Mouse (Mus musculus) hindbrain, postnatal 0 days (tissue): ENCODE results near the gene Rgs12. TPM values are rescaled to one million over a fixed set of nuclear protein-coding genes. Genes with fewer than 3 reads are reported as not detected.

Experiments used
- ATAC-seq: fragments of 200-750 bp; cut with Nextera tagmentation; 2 replicates; pipeline ENCODE4 v1.8.0; 2017; ENCODE audit warnings: mild to moderate bottlenecking, moderate TSS enrichment, moderate library complexity
- DNase-seq: peaks from one replicate; pipeline ENCODE4 v3.0.0-alpha.2; 2015; ENCODE audit warnings: low spot score
- H3K27ac ChIP-seq: fragments of 300-500 bp; sonication (generic); 2 replicates; pipeline ENCODE4 v1.5.1; 2014; ENCODE audit warnings: mild to moderate bottlenecking
- H3K27me3 ChIP-seq: fragments of 300-500 bp; sonication (generic); 2 replicates; pipeline ENCODE4 v1.6.1; 2014; ENCODE audit warnings: low read length, mixed read lengths; ENCODE audit not compliant: insufficient read depth
- H3K36me3 ChIP-seq: fragments of 300-500 bp; sonication (generic); 2 replicates; pipeline ENCODE4 v1.6.1; 2014; ENCODE audit warnings: low read length, mixed read lengths; ENCODE audit not compliant: insufficient read depth
- H3K4me1 ChIP-seq: fragments of 300-500 bp; sonication (generic); 2 replicates; pipeline ENCODE4 v1.6.1; 2014; ENCODE audit warnings: antibody characterized with exemption, low read length, mixed read lengths; ENCODE audit not compliant: insufficient read depth
- H3K4me2 ChIP-seq: fragments of 300-500 bp; sonication (generic); 2 replicates; pipeline ENCODE4 v1.6.1; 2014; ENCODE audit warnings: low read depth, mild to moderate bottlenecking, low read length, moderate library complexity, mixed read lengths
- H3K4me3 ChIP-seq: fragments of 300-500 bp; sonication (generic); 2 replicates; pipeline ENCODE4 v1.5.1; 2014; ENCODE audit warnings: low read length
- H3K9ac ChIP-seq: fragments of 300-500 bp; sonication (generic); replicated peaks from 2 replicates; pipeline ENCODE4 v1.6.1; 2014; ENCODE audit warnings: mild to moderate bottlenecking, low read length, moderate library complexity, mixed read lengths
- H3K9me3 ChIP-seq: fragments of 300-500 bp; sonication (generic); 2 replicates; pipeline ENCODE4 v1.6.1; 2016; ENCODE audit warnings: low read length, mixed read lengths
- CTCF ChIP-seq: IDR thresholded peaks from 2 replicates; pipeline ENCODE4 v1.5.1; 2016; ENCODE audit warnings: antibody characterized with exemption, control low read depth, low read depth
- WGBS: fragments of 180-500 bp; shearing (Covaris S2); extraction: QIAGEN DNeasy Blood & Tissue Kit; methylation state at CpG from one replicate; pipeline ENCODE4 v1.1.7; 2014; 5-methylcytosine and 5-hydroxymethylcytosine counted together
- polyA plus RNA-seq: library from polyadenylated mRNA; unstranded; fragments of >200 nt; fragmentation: Nextera tagmentation; extraction: Ambion mirVana; gene quantifications from 2 replicates; pipeline ENCODE4 v1.2.1, GENCODE M21; 2015
- total RNA-seq: library from RNA; depleted of rRNA; stranded (reverse); fragments of >200 nt; gene quantifications from 2 replicates; pipeline ENCODE4 v1.2.3, GENCODE M21; 2014

Rgs12 gene
- total and polyA plus RNA-seq, 2 experiments from 2014 or later, result 35.1 to 62.5 TPM

DNA sequence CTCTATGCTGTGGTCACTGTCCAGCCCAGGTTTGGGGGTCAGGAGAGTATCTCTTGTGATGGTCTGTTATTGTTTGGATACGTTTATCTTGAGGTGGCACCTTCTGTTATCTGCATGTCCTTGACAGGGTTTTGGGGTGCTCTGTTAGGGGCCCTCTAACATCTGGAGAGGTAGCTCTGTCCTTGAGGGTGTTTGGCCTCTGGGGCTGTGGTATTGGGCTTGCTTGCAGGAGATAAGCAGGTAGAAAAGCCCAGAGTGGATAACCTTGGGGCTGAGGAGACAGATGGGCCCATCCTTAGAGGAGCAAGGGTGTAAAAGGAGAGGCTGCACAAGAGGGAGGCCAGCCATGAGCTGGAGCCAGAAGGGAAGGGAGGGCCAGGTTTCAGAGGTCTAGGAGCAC, 10.8 kb downstream of the Rgs12 start:
- no peak for DNase-seq
- Histone ChIP-seq H3K27ac (no peak overlapping the region), H3K4me1 (peaks cover 21% of the 10 kb centered on the region), H3K4me2 (no peak overlapping the region), H3K27me3 (no peaks in the 10 kb centered on the region), H3K4me3 (no peak overlapping the region), H3K36me3 (no peaks in the 10 kb centered on the region), H3K9ac (no peak overlapping the region), H3K9me3 (no peaks in the 10 kb centered on the region)
- no peak for TF ChIP-seq CTCF
- WGBS, result 82% methylated on average over 1 of the region's 1 CpGs
- no peak for ATAC-seq

DNA sequence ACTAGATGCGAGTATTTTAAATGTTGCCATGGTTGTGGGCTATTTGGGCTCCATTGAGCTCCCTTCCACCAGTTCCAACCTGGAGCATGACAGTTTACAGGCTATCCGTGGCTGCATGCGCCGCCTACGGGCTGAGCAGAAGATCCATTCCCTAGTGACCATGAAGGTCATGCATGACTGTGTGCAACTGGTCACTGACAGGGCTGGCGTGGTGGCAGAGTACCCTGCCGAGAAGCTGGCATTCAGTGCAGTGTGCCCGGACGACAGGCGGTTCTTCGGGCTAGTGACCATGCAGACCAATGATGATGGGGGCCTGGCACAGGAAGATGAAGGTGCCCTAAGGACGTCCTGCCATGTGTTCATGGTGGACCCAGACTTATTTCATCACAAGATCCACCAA, 16.3 kb downstream of the Rgs12 start:
- no peaks in the 10 kb centered on the region for H3K27me3 ChIP-seq
- H3K27ac ChIP-seq, result no peak overlapping the region
- no peak overlapping the region for H3K4me3 ChIP-seq
- no peak overlapping the region for H3K4me2 ChIP-seq
- 83% methylated on average over 12 of the region's 12 CpGs for WGBS
- H3K4me1 ChIP-seq, result no peaks in the 10 kb centered on the region
- H3K36me3 ChIP-seq, result peaks cover 10% of the 10 kb centered on the region; the same call in 1 of the 2 replicates
- ATAC-seq (no peak), DNase-seq (no peak)
- TF ChIP-seq CTCF, result no peak
- H3K9ac ChIP-seq, result no peak overlapping the region
- H3K9me3 ChIP-seq, result no peaks in the 10 kb centered on the region

DNA sequence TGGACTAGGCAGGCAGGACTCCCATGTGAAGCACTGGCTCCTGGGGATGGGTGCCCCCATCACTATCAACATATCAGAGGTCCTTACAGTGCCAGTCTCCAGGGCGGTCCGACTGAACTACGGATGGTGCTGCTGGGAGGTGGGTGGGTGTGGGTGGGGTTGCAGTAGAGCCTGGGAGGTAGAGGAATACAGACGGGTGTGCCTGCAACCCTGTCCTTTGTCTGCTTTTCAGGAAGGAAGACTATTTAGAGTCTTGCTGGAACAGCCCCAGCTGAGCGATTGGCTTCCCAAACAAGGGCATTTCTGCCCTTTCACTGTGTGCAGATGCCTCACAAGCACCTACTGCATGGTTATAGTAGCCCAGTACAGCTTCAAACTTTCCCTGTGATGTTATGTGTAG, 19.1 kb downstream of the Rgs12 start:
- H3K9ac ChIP-seq, result no peak overlapping the region
- peaks cover 10% of the 10 kb centered on the region; the same call in 1 of the 2 replicates for H3K36me3 ChIP-seq
- H3K4me3 ChIP-seq, result no peak overlapping the region
- H3K27ac ChIP-seq, result no peak overlapping the region
- DNase-seq (no peak), ATAC-seq (no peak)
- no peaks in the 10 kb centered on the region for H3K27me3 ChIP-seq
- no peaks in the 10 kb centered on the region for H3K4me1 ChIP-seq
- no peak overlapping the region for H3K4me2 ChIP-seq
- WGBS, result 75% methylated on average over 5 of the region's 5 CpGs
- TF ChIP-seq CTCF, result no peak
- H3K9me3 ChIP-seq, result no peaks in the 10 kb centered on the region

- Histone ChIP-seq H3K27ac (no peak overlapping the region), H3K4me3 (no peak overlapping the region), H3K27me3 (no peaks in the 10 kb centered on the region), H3K9ac (no peak overlapping the region), H3K36me3 (no peaks in the 10 kb centered on the region), H3K4me2 (no peak overlapping the region), H3K9me3 (no peaks in the 10 kb centered on the region), H3K4me1 (no peaks in the 10 kb centered on the region; the same call in 1 of the 2 replicates)
- ATAC-seq (no peak), DNase-seq (no peak)
- WGBS, result 85% methylated on average over 3 of the region's 3 CpGs
- TF ChIP-seq CTCF, result no peak
Observed at GRCm38 (mm10) chr5:34972471-34972870, 23.2 kb downstream of the Rgs12 start.

DNA sequence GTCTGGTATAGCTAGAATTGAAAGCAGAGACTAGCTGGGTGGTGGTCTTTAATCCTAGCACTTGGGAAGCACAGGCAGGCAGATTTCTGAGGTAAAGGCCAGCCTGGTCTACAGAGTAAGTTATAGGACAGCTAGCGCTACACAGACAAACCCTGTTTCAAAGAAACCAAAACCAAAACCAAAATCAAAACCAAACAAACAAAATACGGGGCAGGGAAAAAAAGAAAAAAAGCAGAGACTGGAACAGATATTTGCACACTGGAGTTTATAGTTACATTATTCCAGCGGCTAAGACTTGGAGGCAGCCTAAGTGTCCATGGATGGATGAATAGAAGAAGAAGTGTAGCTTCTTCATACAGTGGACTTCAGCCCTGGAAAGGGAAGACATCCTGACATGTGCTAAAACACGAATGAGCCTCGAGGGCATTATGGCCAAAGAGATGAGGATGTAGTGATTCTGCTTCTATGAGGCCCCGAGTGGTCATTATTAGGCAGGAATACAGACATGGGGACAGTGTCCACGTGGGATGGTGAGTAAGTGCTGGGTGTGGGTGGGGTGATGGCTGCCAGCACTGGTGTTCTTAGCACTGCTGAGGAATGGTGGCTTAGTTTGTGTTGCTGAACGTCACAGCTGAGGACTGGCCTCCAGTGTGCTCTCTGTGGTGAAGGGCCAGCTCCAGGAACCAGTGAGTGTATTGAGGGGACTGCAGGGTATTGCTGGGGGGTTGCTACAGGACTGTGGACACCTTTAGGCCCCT, 24.5 kb downstream of the Rgs12 start:
- no peak overlapping the region for H3K27ac ChIP-seq
- no peak overlapping the region for H3K9ac ChIP-seq
- ATAC-seq, result no peak
- no peaks in the 10 kb centered on the region for H3K27me3 ChIP-seq
- H3K4me2 ChIP-seq, result no peak overlapping the region
- no peak overlapping the region for H3K4me3 ChIP-seq
- TF ChIP-seq CTCF, result no peak
- H3K4me1 ChIP-seq, result no peaks in the 10 kb centered on the region; the same call in 1 of the 2 replicates
- WGBS, result 85% methylated on average over 8 of the region's 8 CpGs
- no peaks in the 10 kb centered on the region for H3K9me3 ChIP-seq
- DNase-seq, result no peak
- no peaks in the 10 kb centered on the region for H3K36me3 ChIP-seq

DNA sequence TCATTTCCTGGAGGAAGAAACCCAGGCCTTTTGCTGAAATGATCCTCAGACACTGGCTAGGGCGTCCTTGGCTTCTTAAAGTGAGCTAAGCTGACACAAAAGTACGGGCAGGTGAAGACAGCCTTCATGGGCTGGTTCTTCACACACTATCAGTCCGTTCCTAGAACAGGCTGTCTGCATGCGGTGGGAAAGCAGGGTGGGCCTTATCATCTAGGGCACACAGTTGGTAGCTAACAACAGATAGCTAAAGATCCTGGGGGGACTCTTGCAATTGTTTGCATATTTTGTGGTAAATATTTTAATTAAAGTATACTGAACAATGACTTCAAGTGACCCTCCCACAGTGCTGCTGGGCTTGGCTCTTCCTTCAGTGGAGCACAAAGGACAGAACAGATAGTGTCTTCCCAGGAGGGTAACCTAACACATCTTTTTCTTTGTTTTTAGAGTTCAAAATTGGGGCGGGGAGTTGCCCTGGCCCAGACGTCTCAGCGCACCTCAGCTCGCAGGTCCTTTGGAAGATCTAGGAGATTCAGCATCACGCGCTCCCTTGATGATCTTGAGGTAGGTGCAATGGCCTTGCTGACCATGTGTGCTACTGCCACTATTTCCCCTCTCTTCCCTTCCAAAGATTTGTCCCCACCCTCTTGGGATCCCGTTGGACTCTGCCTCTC, 25.7 kb downstream of the Rgs12 start:
- Histone ChIP-seq H3K4me1 (no peaks in the 10 kb centered on the region; the same call in 1 of the 2 replicates), H3K4me3 (no peak overlapping the region), H3K36me3 (no peaks in the 10 kb centered on the region), H3K4me2 (no peak overlapping the region), H3K9me3 (no peaks in the 10 kb centered on the region), H3K9ac (no peak overlapping the region), H3K27ac (no peak overlapping the region), H3K27me3 (no peaks in the 10 kb centered on the region)
- no peak for ATAC-seq
- 88% methylated on average over 11 of the region's 11 CpGs for WGBS
- no peak for DNase-seq
- no peak for TF ChIP-seq CTCF
